Mouse (Mus musculus): ENCODE data around the gene Prkce. TPM values are rescaled to one million over a fixed set of nuclear protein-coding genes. Genes with fewer than 3 reads are reported as not detected.

Prkce gene
- polyA plus RNA-seq, 1 experiment from 2014 or later = 9.0 TPM

DNA sequence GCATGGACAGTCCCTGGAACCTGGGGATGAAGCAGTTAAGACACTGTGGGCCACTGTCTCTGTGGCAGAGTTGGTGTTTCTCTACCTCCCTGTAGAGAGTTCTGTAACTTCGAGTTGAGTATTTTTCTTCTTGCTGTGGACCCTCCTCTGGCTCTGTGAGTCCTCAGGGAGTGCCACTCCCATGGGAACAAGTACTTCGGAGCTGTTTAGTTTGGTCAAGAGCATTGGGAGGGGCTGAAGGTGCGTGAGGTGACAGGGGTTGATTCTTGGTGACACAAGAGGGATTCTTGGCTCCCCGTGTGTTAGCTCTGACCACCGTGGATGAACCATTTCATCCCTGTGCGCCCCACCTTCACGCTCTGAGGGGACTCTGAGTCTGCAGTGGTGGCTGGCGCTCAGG lies 81.2 kb downstream of the Prkce start:
- Histone ChIP-seq H3K27me3 (no peaks in the 10 kb centered on the region), H3K4me2 (no peak overlapping the region), H3K36me3 (no peaks in the 10 kb centered on the region), H3K4me1 (peaks cover 41% of the 10 kb centered on the region), H3K9ac (no peak overlapping the region), H3K9me3 (no peaks in the 10 kb centered on the region), H3K4me3 (no peak overlapping the region), H3K27ac (no peak overlapping the region)
- 91% methylated on average over 8 of the region's 8 CpGs for WGBS
- ATAC-seq (ENCODE audit: insufficient number of reproducible peaks, insufficient read depth, low FRiP score, low TSS enrichment, low read depth) = no peak

DNA sequence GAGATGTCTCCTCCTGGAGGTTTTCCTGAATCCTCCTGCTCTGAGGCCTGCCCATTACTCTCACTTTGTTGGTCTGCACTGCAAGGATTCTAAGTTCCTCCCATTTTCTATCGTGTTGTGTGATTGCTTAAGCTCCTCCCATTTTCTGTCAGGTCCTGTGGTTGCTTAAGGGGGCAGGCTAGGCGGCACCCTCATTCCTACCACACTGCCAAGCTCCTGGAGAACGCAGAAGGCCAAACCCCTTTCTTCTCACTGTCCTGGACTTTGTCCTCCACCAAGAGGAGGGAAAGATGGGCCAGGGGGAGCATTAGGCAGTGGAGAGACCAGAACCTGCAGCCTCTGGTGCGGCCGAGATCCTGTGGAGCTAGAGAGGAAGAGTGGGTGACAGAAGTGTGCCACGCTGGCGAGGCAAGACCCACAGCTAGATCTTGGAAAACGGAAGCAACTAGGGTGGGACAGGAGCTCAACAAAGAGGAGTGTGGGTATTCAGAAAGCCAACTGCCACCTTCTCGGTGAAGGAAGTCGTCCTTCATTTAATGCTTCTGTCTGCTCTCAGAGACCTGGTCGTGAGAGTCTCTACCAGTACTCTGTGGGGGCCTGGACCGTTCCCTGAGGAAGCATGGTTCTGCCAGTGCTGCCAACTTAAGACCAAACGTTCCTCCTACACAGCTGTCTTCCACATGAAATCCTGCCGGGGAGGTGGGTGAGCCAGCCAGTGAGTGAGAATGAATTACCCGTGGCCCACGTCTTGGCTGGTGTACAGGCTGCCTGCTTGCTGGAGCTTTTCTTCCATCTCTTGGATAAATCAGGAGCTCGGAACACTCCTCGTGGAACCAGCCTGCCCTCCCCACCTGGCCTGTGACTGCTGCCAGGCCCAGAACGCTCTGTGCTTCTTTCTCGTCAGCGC lies 82.2 kb downstream of the Prkce start:
- Histone ChIP-seq H3K27me3 (no peaks in the 10 kb centered on the region), H3K9ac (no peak overlapping the region), H3K36me3 (no peaks in the 10 kb centered on the region), H3K4me3 (no peak overlapping the region), H3K9me3 (peaks cover 3% of the 10 kb centered on the region), H3K4me2 (no peak overlapping the region), H3K4me1 (peaks cover 47% of the 10 kb centered on the region), H3K27ac (peak overlapping the region; percentile 24; the same call in 1 of the 2 replicates)
- 74% methylated on average over 21 of the region's 21 CpGs for WGBS
- ATAC-seq (ENCODE audit: insufficient number of reproducible peaks, insufficient read depth, low FRiP score, low TSS enrichment, low read depth) = no peak

DNA sequence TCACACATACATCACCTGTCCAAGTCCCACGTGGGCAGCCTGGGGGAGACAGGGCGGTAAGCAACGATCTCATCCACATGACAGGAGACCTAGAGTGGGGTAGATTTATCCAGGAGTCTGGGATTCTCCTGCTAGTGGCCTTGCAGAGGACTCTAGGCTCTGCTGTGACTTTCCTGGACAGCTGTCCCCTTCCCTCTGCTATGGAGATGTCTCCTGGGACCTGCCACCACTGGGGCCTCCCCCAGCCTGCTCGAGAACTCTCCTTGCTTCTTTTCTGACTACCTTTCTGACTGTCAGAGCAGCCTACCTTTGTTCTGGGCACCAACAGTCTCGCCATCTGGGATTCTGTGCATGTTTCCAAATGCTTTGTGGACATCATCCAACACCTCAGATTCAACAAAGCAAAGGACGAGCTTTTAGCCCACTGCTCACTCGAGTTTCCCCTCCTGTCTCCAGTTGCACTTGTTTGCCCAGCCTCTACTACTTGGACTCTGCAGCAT lies 82.9 kb downstream of the Prkce start:
- Histone ChIP-seq H3K4me1 (peaks cover 47% of the 10 kb centered on the region), H3K4me2 (no peak overlapping the region), H3K27me3 (no peaks in the 10 kb centered on the region), H3K9ac (no peak overlapping the region), H3K4me3 (no peak overlapping the region), H3K36me3 (no peaks in the 10 kb centered on the region), H3K9me3 (peaks cover 5% of the 10 kb centered on the region), H3K27ac (0 out of 2 replicates have a peak overlapping the region, but pooled peaks have one; percentile 24)
- WGBS = 77% methylated on average over 7 of the region's 7 CpGs
- ATAC-seq (ENCODE audit: insufficient number of reproducible peaks, insufficient read depth, low FRiP score, low TSS enrichment, low read depth) = no peak

DNA sequence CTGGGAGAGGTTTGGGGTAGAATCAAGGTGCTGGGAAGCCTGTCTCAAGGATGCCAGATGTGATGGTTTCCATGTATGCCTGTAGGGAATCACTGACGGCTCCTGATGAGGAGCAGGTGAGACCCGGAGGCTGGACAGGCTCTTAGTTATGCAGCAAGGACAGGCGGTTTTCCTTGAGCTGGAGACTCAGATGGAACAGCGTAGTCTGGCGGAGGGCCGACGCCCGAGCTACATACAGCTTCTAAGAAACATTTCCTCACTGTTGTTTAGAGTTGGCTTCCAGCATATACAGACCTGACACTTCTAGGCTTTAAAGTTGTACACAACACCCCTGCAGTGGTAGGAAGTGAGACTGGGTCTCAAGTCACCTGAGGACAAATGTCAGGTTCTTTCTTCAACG lies 86.3 kb downstream of the Prkce start:
- ATAC-seq (ENCODE audit: insufficient number of reproducible peaks, insufficient read depth, low FRiP score, low TSS enrichment, low read depth) = no peak
- Histone ChIP-seq H3K27ac (peak overlapping the region; percentile 53), H3K9me3 (peaks cover 5% of the 10 kb centered on the region), H3K36me3 (no peaks in the 10 kb centered on the region), H3K4me2 (no peak overlapping the region), H3K9ac (no peak overlapping the region), H3K27me3 (no peaks in the 10 kb centered on the region), H3K4me1 (peaks cover 37% of the 10 kb centered on the region), H3K4me3 (no peak overlapping the region)
- 67% methylated on average over 9 of the region's 9 CpGs for WGBS

DNA sequence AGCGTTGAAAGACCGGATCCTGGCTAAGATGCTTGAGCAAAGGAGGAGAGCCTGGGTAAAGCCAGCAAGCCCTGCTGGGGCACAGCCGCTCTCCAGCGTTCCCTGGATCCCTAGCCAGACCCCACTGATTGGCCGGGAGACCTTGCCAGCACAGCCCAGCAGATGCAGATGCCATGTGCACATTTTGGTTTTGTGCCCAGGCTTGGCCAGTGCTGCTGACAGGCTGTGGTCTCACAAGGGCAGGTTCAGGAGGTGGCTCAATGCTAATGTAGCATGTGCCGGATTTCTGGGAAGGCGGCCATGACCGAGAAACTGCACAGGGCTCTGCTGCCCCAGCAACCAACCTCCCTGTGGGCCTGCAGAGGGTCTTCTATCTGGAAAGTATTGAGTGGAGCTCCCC lies 86.7 kb downstream of the Prkce start:
- WGBS = 76% methylated on average over 8 of the region's 8 CpGs
- H3K36me3 ChIP-seq = no peaks in the 10 kb centered on the region
- no peak overlapping the region for H3K4me2 ChIP-seq
- H3K9ac ChIP-seq = no peak overlapping the region
- H3K4me3 ChIP-seq = no peak overlapping the region
- peak overlapping the region; percentile 53 for H3K27ac ChIP-seq
- peaks cover 5% of the 10 kb centered on the region for H3K9me3 ChIP-seq
- no peaks in the 10 kb centered on the region for H3K27me3 ChIP-seq
- H3K4me1 ChIP-seq = peaks cover 41% of the 10 kb centered on the region
- peak; percentile 41; the same call in 1 of the 2 replicates for ATAC-seq (ENCODE audit: insufficient number of reproducible peaks, insufficient read depth, low FRiP score, low TSS enrichment, low read depth)

DNA sequence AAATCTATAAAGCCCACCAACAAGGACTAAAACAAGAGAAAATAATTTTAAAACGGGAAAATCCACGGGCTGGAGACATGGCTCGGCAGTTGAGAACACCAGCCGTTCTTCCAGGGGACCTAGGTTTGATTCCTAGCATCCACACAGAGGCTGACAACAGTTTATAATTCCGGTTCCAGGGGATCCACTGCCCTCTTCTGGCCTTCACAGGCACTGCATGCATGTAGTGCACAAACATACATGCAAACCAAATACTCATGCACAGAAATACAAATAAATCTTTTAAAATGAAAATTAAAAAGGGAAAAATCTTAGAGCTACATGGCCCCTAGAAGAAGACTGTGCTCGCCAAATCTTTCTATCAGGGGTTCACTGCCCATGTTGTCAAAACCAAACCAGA lies 87.4 kb downstream of the Prkce start:
- no peaks in the 10 kb centered on the region for H3K36me3 ChIP-seq
- H3K4me3 ChIP-seq = no peak overlapping the region
- 93% methylated on average over 6 of the region's 6 CpGs for WGBS
- H3K4me2 ChIP-seq = no peak overlapping the region
- peaks cover 5% of the 10 kb centered on the region for H3K9me3 ChIP-seq
- ATAC-seq (ENCODE audit: insufficient number of reproducible peaks, insufficient read depth, low FRiP score, low TSS enrichment, low read depth) = no peak
- no peaks in the 10 kb centered on the region for H3K27me3 ChIP-seq
- H3K27ac ChIP-seq = no peak overlapping the region
- H3K4me1 ChIP-seq = peaks cover 38% of the 10 kb centered on the region
- no peak overlapping the region for H3K9ac ChIP-seq

DNA sequence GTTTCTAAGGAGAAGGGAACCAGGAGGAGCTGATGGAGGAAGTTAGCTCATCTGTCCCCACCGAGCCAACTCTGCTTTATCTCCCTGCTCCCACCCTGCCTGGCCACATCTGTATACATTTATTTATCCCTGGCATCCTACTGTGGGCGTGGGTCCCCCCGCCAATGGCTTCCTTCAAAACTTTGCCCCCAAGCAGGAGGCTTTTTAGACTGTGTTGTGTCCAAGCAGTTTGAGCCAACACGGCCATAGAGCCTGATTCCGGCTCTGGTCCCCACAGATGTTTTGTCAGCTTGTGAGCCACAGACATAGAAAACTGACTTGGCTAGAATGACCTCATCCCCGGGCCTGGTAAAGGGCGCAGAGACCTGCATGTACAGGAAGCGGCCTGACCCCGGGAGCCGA lies 89.1 kb downstream of the Prkce start:
- peaks cover 46% of the 10 kb centered on the region for H3K4me1 ChIP-seq
- H3K27ac ChIP-seq = no peak overlapping the region
- no peaks in the 10 kb centered on the region for H3K36me3 ChIP-seq
- peaks cover 5% of the 10 kb centered on the region for H3K9me3 ChIP-seq
- 68% methylated on average over 10 of the region's 10 CpGs for WGBS
- ATAC-seq (ENCODE audit: insufficient number of reproducible peaks, insufficient read depth, low FRiP score, low TSS enrichment, low read depth) = no peak
- H3K4me2 ChIP-seq = no peak overlapping the region
- H3K9ac ChIP-seq = no peak overlapping the region
- no peaks in the 10 kb centered on the region for H3K27me3 ChIP-seq
- H3K4me3 ChIP-seq = no peak overlapping the region

DNA sequence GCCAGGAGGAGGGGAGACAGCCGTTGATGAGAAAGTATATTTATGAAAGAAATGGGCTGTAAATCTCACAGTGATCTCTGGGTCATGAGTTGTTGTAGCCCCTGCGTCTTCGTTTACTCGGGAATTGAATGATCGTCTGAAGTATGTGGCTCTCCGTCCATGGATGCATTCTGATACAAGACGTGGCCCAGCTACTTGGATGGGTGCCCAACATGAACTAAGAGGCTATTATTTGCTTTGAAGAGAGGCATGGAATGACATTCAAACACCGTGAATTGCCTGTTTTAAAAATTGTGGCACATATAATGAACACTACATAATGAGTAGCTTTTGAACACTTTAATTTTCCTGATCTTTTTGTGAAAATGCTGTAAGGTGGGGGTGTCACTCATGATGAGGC lies 93.5 kb downstream of the Prkce start:
- Histone ChIP-seq H3K27ac (no peak overlapping the region), H3K4me1 (peaks cover 41% of the 10 kb centered on the region), H3K27me3 (no peaks in the 10 kb centered on the region), H3K9me3 (no peaks in the 10 kb centered on the region), H3K9ac (no peak overlapping the region), H3K4me2 (no peak overlapping the region), H3K4me3 (no peak overlapping the region), H3K36me3 (no peaks in the 10 kb centered on the region)
- ATAC-seq (ENCODE audit: insufficient number of reproducible peaks, insufficient read depth, low FRiP score, low TSS enrichment, low read depth) = no peak
- 72% methylated on average over 8 of the region's 8 CpGs for WGBS

DNA sequence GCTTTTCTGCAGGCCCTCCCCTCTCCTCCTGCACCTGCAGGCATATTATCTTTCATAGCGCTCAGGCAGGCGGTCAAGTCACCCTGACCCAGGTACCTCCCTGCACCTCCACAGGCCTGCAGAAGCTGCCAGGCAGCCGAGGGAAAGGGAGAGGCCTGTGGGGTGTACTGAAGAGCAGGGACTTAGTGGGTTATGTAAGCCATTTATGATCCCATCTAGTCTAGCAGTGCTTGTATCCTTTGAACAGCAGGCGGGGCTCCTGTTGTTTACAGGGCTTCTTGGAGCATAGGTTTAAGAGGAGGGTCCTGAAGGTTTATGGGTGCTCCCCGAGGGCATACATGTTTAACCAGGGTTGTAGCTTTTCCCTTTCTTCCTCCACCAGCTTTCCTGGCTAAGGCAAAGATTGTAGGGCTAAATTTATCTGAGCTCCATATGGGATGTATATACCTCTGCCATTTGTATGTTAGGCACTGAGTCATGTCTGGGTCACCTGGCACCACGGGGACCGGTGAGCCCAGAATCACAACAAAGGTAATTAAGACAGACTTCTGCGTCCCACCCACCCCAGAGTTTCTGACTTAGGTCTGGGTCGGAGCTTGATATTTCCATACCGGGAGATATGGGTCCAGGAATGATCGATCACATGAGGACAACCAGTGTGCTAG lies 96.5 kb downstream of the Prkce start:
- Histone ChIP-seq H3K27me3 (no peaks in the 10 kb centered on the region), H3K27ac (no peak overlapping the region), H3K4me1 (peaks cover 39% of the 10 kb centered on the region), H3K9me3 (no peaks in the 10 kb centered on the region), H3K9ac (no peak overlapping the region), H3K4me2 (no peak overlapping the region), H3K4me3 (no peak overlapping the region), H3K36me3 (no peaks in the 10 kb centered on the region)
- WGBS = 86% methylated on average over 11 of the region's 11 CpGs
- ATAC-seq (ENCODE audit: insufficient number of reproducible peaks, insufficient read depth, low FRiP score, low TSS enrichment, low read depth) = no peak

DNA sequence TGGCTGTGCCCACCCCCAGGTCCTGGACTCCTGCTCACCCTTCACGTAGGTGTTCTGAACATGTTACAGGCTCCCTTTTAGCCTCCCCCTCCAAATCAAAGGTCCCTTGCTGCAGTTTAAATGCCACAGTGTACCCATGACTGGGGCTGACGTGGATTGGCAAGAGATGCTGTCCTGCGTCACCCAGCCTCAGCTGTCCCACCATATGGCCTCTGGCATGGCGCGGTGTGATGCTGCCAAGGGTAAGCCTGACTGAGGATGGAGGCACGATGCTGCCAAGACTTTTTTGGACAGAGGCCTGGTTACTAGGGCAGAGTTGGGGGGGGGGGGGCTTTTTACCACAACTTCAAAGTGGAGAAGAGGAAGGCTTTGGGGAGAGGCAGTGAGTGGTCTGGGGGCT lies 98.5 kb downstream of the Prkce start:
- no peaks in the 10 kb centered on the region for H3K36me3 ChIP-seq

DNA sequence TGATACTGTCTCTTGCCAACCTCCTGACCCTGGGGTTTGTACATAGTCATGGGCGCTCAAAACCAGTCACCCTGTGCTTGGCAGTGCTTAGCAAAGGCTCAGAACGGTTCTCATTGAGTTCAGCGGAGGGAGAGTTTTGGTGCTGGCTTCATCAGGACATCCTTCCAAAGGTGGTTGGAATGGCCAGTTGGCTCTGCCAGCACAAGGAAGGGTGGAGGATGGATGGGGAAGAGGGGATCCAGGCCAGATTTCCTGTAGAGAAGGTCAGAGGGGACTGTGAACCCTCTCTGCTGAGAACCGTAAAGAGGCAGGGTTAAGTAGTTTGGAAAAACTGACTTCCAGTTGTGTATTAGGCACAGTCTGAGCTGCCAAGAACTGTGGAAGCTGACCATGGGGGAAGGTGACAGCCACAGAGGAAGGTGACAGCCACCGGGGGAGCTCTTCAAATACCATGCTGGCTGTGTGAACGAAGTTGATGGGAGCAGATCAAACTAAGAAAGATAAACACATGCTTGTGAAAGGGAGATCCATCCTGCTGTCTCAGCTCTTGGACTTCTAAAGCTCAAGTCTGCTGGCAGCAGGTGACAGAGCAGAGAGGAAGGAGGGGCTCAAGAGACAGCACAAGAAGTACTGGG lies 99.7 kb downstream of the Prkce start:
- H3K9me3 ChIP-seq = no peaks in the 10 kb centered on the region
- H3K4me3 ChIP-seq = no peak overlapping the region
- H3K27ac ChIP-seq = no peak overlapping the region
- peaks cover 36% of the 10 kb centered on the region for H3K4me1 ChIP-seq
- H3K27me3 ChIP-seq = no peaks in the 10 kb centered on the region
- WGBS = 80% methylated on average over 6 of the region's 6 CpGs
- no peaks in the 10 kb centered on the region for H3K36me3 ChIP-seq
- no peak for ATAC-seq (ENCODE audit: insufficient number of reproducible peaks, insufficient read depth, low FRiP score, low TSS enrichment, low read depth)
- no peak overlapping the region for H3K4me2 ChIP-seq
- no peak overlapping the region for H3K9ac ChIP-seq

More for the DNA sequence above, 98.5 kb downstream of the Prkce start:
- Histone ChIP-seq H3K4me2 (no peak overlapping the region), H3K4me1 (peaks cover 35% of the 10 kb centered on the region), H3K9ac (no peak overlapping the region), H3K4me3 (no peak overlapping the region), H3K27ac (no peak overlapping the region), H3K9me3 (no peaks in the 10 kb centered on the region), H3K27me3 (no peaks in the 10 kb centered on the region)
- 82% methylated on average over 6 of the region's 6 CpGs for WGBS
- no peak for ATAC-seq (ENCODE audit: insufficient number of reproducible peaks, insufficient read depth, low FRiP score, low TSS enrichment, low read depth)

Data from embryonic facial prominence, embryonic 13.5 days (tissue).